Mouse (Mus musculus): ENCODE results near the gene Klk9. TPM values are rescaled to one million over a fixed set of nuclear protein-coding genes. Genes with fewer than 3 reads are reported as not detected.

The Klk9 gene
- 1 to 10 TPM in 1 of 2 experiments, under 1 TPM in 1; 0.61 to 1.0 TPM for polyA plus RNA-seq (2017; shearing (Covaris generic))

DNA sequence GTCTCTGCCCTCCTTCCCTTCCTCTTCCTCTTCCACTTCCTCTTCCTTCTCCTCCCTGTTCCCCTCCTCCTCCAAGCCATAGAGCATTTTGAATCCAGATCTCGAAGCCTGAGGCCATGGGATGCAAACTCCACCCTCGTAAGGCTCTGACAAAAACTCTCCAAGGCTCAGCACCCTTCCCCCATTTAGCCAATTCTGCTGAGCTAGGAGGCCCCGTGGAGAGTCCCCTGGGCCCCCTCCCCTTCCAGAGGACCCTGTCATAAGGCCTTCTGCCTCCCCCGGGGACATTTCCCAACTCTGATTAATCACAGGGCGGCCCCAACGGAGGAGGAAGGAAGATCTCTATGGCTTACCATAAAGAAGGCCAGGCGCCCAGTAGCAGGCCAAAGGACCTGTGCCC, at the start of gene Klk9:
Gene Klk9, plus strand, starts transcription at position 301 of the 400 bp plus-strand sequence.

DNA sequence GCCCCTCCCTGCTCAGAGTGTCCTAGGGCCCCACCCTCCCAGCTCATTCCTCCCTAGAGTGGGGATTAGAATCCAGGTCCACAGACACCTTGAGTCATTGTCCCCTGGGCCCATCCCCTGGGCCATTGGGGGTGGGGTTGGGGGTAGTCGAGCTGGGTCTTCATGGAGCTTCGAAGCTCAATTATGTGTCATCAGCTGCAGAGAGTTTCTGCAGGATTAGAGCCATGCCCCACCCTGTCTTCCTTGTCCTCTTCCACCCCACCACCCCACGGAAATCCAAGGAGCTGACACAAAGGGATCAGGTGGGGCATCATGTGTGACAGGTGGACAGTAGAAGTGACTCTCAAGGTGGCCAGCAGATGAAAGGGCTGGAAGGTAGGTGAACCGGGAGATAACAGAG, 23.1 kb upstream of the Klk9 start, which contains the start of gene Klk12:
Gene Klk12, plus strand, starts transcription at position 301 of the 400 bp plus-strand sequence.

GRCm38 (mm10) chr7:43774364-43774763, 17.3 kb upstream of the Klk9 start, which contains the start of gene Klk11:
Gene Klk11, plus strand, starts transcription at chr7:43774604.

DNA sequence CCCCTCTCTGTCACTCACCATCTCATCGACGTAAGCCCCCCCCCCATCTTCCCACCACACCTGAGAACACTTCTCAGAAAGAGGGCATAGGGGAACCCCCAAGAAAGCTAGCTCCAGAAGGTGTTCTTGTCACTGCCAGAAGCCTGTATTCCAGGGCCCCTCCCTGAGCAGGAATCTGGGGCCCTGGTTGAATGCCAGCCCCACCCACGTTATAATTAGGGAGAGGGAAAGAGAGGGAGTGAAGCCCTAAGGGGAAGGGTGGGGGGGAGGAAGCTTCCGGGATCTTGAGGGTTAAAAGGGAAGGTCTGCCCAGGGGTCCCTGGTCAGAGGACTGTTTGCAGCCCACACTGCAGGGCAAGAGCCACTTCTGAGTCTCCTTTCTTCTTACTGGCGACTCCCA, 10.9 kb upstream of the Klk9 start, which contains the start of gene Klk10:
Gene Klk10, plus strand, starts transcription at position 290 of the 400 bp plus-strand sequence.

DNA sequence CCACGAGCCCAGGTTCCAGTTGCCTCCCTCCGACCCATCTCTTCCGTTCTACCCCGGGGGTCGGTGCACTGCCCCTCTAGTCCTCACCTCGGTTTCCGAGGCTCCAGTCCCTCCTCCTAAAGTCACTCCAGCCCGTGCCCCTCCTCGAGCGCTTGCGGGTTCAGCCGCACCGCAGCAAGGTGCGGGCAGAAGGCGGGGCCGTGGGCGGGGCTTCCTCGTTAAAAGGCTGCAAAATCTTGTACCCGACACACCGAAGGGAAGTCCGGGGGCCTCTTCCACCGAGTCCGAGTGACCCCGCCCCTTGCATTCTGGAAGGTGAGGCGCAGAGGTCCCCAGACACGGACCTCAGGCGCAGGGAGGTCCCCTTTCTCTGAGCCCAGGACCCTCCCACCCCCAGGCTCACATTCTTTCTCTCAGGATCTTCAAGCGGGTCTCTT, 5.7 kb downstream of the Klk9 start, which contains the start of gene Klk8:
Gene Klk8, plus strand, starts transcription at position 245 of the 437 bp plus-strand sequence.

GRCm38 (mm10) chr7:43810994-43811393, 19.3 kb downstream of the Klk9 start, which contains the start of gene Klk7:
Gene Klk7, plus strand, starts transcription at chr7:43811294.

DNA sequence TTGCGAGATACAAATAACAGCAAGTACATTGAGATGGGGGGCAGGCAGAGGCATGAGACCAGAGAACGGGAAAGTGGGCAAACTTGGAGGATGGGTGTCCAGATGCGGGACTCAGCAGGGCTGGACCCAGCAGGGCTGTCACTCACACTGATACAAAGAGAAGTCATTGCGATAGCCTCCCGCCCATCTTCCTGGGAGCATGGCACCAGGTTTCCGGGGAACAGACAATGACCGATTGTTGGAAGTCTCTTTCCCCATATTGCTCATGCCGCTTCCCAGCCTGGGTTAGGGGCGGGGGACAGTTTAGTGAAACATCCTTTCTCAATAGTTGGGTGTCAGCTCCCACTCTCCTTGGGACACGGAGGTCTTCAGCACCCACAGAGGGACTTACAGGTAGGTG, 32.5 kb downstream of the Klk9 start, which contains the start of gene Klk6:
Gene Klk6, plus strand, starts transcription at position 301 of the 400 bp plus-strand sequence.

GRCm38 (mm10) chr7:43841701-43842100, 50.0 kb downstream of the Klk9 start, which contains the start of gene Klk5:
Gene Klk5, plus strand, starts transcription at chr7:43841971.

Other genes starting within 250 kb of the Klk9 start
- not detected for gene Cd33, start 247.5 kb upstream of the Klk9 start, polyA plus RNA-seq (2017; shearing (Covaris generic))
- 1 to 10 TPM; 3.5 to 4.6 TPM for gene Zfp658, start 229.6 kb upstream of the Klk9 start, polyA plus RNA-seq (2017; shearing (Covaris generic))
- 10 to 100 TPM in 1 of 2 experiments, 1 to 10 TPM in 1; 8.5 to 10.1 TPM for gene Zfp719, start 212.3 kb upstream of the Klk9 start, polyA plus RNA-seq (2017; shearing (Covaris generic))
- under 1 TPM in 1 of 2 experiments, not detected in 1; 0.07 TPM for gene Zfp819, start 184.7 kb upstream of the Klk9 start, polyA plus RNA-seq (2017; shearing (Covaris generic))
- not detected for gene Ceacam18, start 157.2 kb upstream of the Klk9 start, polyA plus RNA-seq (2017; shearing (Covaris generic))
- gene Siglece, start 131.7 kb upstream of the Klk9 start, polyA plus RNA-seq (2017; shearing (Covaris generic)), result under 1 TPM; 0.51 to 0.80 TPM
- gene Ctu1, start 119.9 kb upstream of the Klk9 start, polyA plus RNA-seq (2017; shearing (Covaris generic)), result 10 to 100 TPM in 1 of 2 experiments, 1 to 10 TPM in 1; 8.3 to 13.4 TPM
- not detected for gene Klk14, start 101.5 kb upstream of the Klk9 start, polyA plus RNA-seq (2017; shearing (Covaris generic))
- gene Klk13, start 79.3 kb upstream of the Klk9 start, polyA plus RNA-seq (2017; shearing (Covaris generic)), result not detected
- gene Klk12, start 23.0 kb upstream of the Klk9 start, polyA plus RNA-seq (2017; shearing (Covaris generic)), result under 1 TPM in 1 of 2 experiments, not detected in 1; 0.18 TPM
- gene Klk11, start 17.3 kb upstream of the Klk9 start, polyA plus RNA-seq (2017; shearing (Covaris generic)), result under 1 TPM in 1 of 2 experiments, not detected in 1; 0.29 TPM
- under 1 TPM in 1 of 2 experiments, not detected in 1; 0.25 TPM for gene Klk10, start 10.9 kb upstream of the Klk9 start, polyA plus RNA-seq (2017; shearing (Covaris generic))
- 100 to 1,000 TPM; 133 to 264 TPM for gene Klk8, start 5.7 kb downstream of the Klk9 start, polyA plus RNA-seq (2017; shearing (Covaris generic))
- under 1 TPM; 0.29 to 0.38 TPM for gene Klk7, start 19.4 kb downstream of the Klk9 start, polyA plus RNA-seq (2017; shearing (Covaris generic))
- under 1 TPM in 1 of 2 experiments, not detected in 1; 0.37 TPM for gene Klk6, start 32.6 kb downstream of the Klk9 start, polyA plus RNA-seq (2017; shearing (Covaris generic))
- gene Klk5, start 50.1 kb downstream of the Klk9 start, polyA plus RNA-seq (2017; shearing (Covaris generic)), result not detected
- gene Klk4, start 89.3 kb downstream of the Klk9 start, polyA plus RNA-seq (2017; shearing (Covaris generic)), result not detected
- gene Klk15, start 141.8 kb downstream of the Klk9 start, polyA plus RNA-seq (2017; shearing (Covaris generic)), result 1 to 10 TPM in 1 of 2 experiments, not detected in 1; 1.6 TPM
- gene Klk1b8, start 158.8 kb downstream of the Klk9 start, polyA plus RNA-seq (2017; shearing (Covaris generic)), result not detected
- gene Klk1b1, start 174.9 kb downstream of the Klk9 start, polyA plus RNA-seq (2017; shearing (Covaris generic)), result not detected
- gene Klk1b9, start 184.2 kb downstream of the Klk9 start, polyA plus RNA-seq (2017; shearing (Covaris generic)), result 1 to 10 TPM in 1 of 2 experiments, under 1 TPM in 1; 0.31 to 2.0 TPM
- not detected for gene Klk1b11, start 204.0 kb downstream of the Klk9 start, polyA plus RNA-seq (2017; shearing (Covaris generic))
- gene Klk1b26, start 220.3 kb downstream of the Klk9 start, polyA plus RNA-seq (2017; shearing (Covaris generic)), result not detected